Mouse (Mus musculus): Measurements from ENCODE around the gene Slc9a9. TPM values are rescaled to one million over a fixed set of nuclear protein-coding genes. Genes with fewer than 3 reads are reported as not detected.
"Not testable (repeated sequence)": the region's sequence is repeated elsewhere in the genome, so short reads cannot be mapped to it uniquely, and the experiment has no call there.

Gene Slc9a9
- total RNA-seq (2018; cell fraction: chromatin; rRNA removed) = 1,000 to 10,000 TPM in 8 of 26 experiments, 100 to 1,000 TPM in 18; 260 to 1,350 (median 482) TPM
- total RNA-seq (2018; cell fraction: cytosol; rRNA removed) = 100 to 1,000 TPM in 13 of 26 experiments, 10 to 100 TPM in 13; 44.5 to 321 (median 150) TPM
- 1,000 to 10,000 TPM in 2 of 26 experiments, 100 to 1,000 TPM in 23, 10 to 100 TPM in 1; 86.3 to 1,212 (median 410) TPM for total RNA-seq (2018; cell fraction: nucleus; rRNA removed)
- polyA plus RNA-seq (2018) = 108 to 246 TPM (median 219 TPM) in 3 replicates

- H3K79me2 ChIP-seq (ENCODE audit: inconsistent target) = peaks cover 51% of the 10 kb centered on the region
- under 1% methylated on average over 21 of the region's 23 CpGs for WGBS (ENCODE audit: missing documents)
- H3K4me3 ChIP-seq (ENCODE audit: inconsistent target) = peak within 1 kb of the TSS; percentile 74
- H3K36me3 ChIP-seq (ENCODE audit: inconsistent target) = no peaks in the 10 kb centered on the region
- peak within 1 kb of the TSS; percentile 78 for H3K27ac ChIP-seq
Observed at GRCm38 (mm10) chr9:94669791-94670577, at the start of gene Slc9a9. TSS of gene Slc9a9 (plus strand) at chr9:94669909.

- Histone ChIP-seq H3K4me3 (ENCODE audit: inconsistent target) (no peak overlapping the region), H3K27ac (no peak overlapping the region), H3K79me2 (ENCODE audit: inconsistent target) (no peaks in the 10 kb centered on the region), H3K36me3 (ENCODE audit: inconsistent target) (no peaks in the 10 kb centered on the region)
- 88% methylated on average over 6 of the region's 6 CpGs for WGBS (ENCODE audit: missing documents)
Observed at GRCm38 (mm10) chr9:94620342-94620741, 49.4 kb upstream of the Slc9a9 start.

- Histone ChIP-seq H3K27ac (no peak overlapping the region), H3K4me3 (ENCODE audit: inconsistent target) (no peak overlapping the region), H3K36me3 (ENCODE audit: inconsistent target) (no peaks in the 10 kb centered on the region), H3K79me2 (ENCODE audit: inconsistent target) (no peaks in the 10 kb centered on the region)
- 92% methylated on average over 10 of the region's 10 CpGs for WGBS (ENCODE audit: missing documents)
Observed at GRCm38 (mm10) chr9:94620846-94621245, 48.9 kb upstream of the Slc9a9 start.

- Histone ChIP-seq H3K4me3 (ENCODE audit: inconsistent target) (no peak overlapping the region), H3K27ac (no peak overlapping the region), H3K79me2 (ENCODE audit: inconsistent target) (no peaks in the 10 kb centered on the region), H3K36me3 (ENCODE audit: inconsistent target) (no peaks in the 10 kb centered on the region)
- 40% methylated on average over 2 of the region's 2 CpGs for WGBS (ENCODE audit: missing documents)
Observed at GRCm38 (mm10) chr9:94621902-94622301, 47.8 kb upstream of the Slc9a9 start.

GRCm38 (mm10) chr9:94626737-94627136 is 43.0 kb upstream of the Slc9a9 start:
- Histone ChIP-seq H3K4me3 (ENCODE audit: inconsistent target) (no peak overlapping the region), H3K79me2 (ENCODE audit: inconsistent target) (no peaks in the 10 kb centered on the region), H3K27ac (no peak overlapping the region), H3K36me3 (ENCODE audit: inconsistent target) (no peaks in the 10 kb centered on the region)
- 95% methylated on average over 3 of the region's 3 CpGs for WGBS (ENCODE audit: missing documents)

GRCm38 (mm10) chr9:94628948-94629347 is 40.8 kb upstream of the Slc9a9 start:
- 98% methylated on average over 3 of the region's 3 CpGs for WGBS (ENCODE audit: missing documents)
- Histone ChIP-seq H3K4me3 (ENCODE audit: inconsistent target) (no peak overlapping the region), H3K79me2 (ENCODE audit: inconsistent target) (no peaks in the 10 kb centered on the region), H3K36me3 (ENCODE audit: inconsistent target) (no peaks in the 10 kb centered on the region), H3K27ac (no peak overlapping the region)

GRCm38 (mm10) chr9:94634275-94634674 is 35.4 kb upstream of the Slc9a9 start:
- WGBS (ENCODE audit: missing documents) = 95% methylated on average over 4 of the region's 4 CpGs
- H3K27ac ChIP-seq; H3K79me2 ChIP-seq (ENCODE audit: inconsistent target); H3K4me3 ChIP-seq (ENCODE audit: inconsistent target); H3K36me3 ChIP-seq (ENCODE audit: inconsistent target): not testable (repeated sequence)

GRCm38 (mm10) chr9:94645631-94646030 is 24.1 kb upstream of the Slc9a9 start:
- Histone ChIP-seq H3K27ac (no peak overlapping the region), H3K36me3 (ENCODE audit: inconsistent target) (no peaks in the 10 kb centered on the region), H3K79me2 (ENCODE audit: inconsistent target) (no peaks in the 10 kb centered on the region), H3K4me3 (ENCODE audit: inconsistent target) (no peak overlapping the region)
- WGBS (ENCODE audit: missing documents) = 31% methylated on average over 6 of the region's 6 CpGs

GRCm38 (mm10) chr9:94647425-94647824 is 22.3 kb upstream of the Slc9a9 start:
- WGBS (ENCODE audit: missing documents) = 59% methylated on average over 4 of the region's 4 CpGs
- Histone ChIP-seq H3K27ac (no peak overlapping the region), H3K79me2 (ENCODE audit: inconsistent target) (no peaks in the 10 kb centered on the region), H3K4me3 (ENCODE audit: inconsistent target) (no peak overlapping the region), H3K36me3 (ENCODE audit: inconsistent target) (no peaks in the 10 kb centered on the region)

- Histone ChIP-seq H3K4me3 (ENCODE audit: inconsistent target) (no peak overlapping the region), H3K36me3 (ENCODE audit: inconsistent target) (no peaks in the 10 kb centered on the region), H3K79me2 (ENCODE audit: inconsistent target) (no peaks in the 10 kb centered on the region), H3K27ac (no peak overlapping the region)
- 100% methylated on average over 1 of the region's 1 CpGs for WGBS (ENCODE audit: missing documents)
Observed at GRCm38 (mm10) chr9:94649991-94650390, 19.7 kb upstream of the Slc9a9 start.

GRCm38 (mm10) chr9:94653198-94653597 is 16.5 kb upstream of the Slc9a9 start:
- Histone ChIP-seq H3K36me3 (ENCODE audit: inconsistent target) (no peaks in the 10 kb centered on the region), H3K79me2 (ENCODE audit: inconsistent target) (no peaks in the 10 kb centered on the region), H3K4me3 (ENCODE audit: inconsistent target) (no peak overlapping the region), H3K27ac (no peak overlapping the region)
- WGBS (ENCODE audit: missing documents) = 42% methylated on average over 6 of the region's 6 CpGs

GRCm38 (mm10) chr9:94653827-94654226 is 15.9 kb upstream of the Slc9a9 start:
- 63% methylated on average over 2 of the region's 2 CpGs for WGBS (ENCODE audit: missing documents)
- Histone ChIP-seq H3K4me3 (ENCODE audit: inconsistent target) (no peak overlapping the region), H3K36me3 (ENCODE audit: inconsistent target) (no peaks in the 10 kb centered on the region), H3K79me2 (ENCODE audit: inconsistent target) (no peaks in the 10 kb centered on the region), H3K27ac (no peak overlapping the region)

- H3K27ac ChIP-seq = no peak overlapping the region
- 95% methylated on average over 4 of the region's 4 CpGs for WGBS (ENCODE audit: missing documents)
Observed at GRCm38 (mm10) chr9:94656265-94656664, 13.4 kb upstream of the Slc9a9 start.

GRCm38 (mm10) chr9:94659401-94660152 is 10.1 kb upstream of the Slc9a9 start:
- Histone ChIP-seq H3K27ac (no peak overlapping the region), H3K79me2 (ENCODE audit: inconsistent target) (no peaks in the 10 kb centered on the region), H3K36me3 (ENCODE audit: inconsistent target) (no peaks in the 10 kb centered on the region), H3K4me3 (ENCODE audit: inconsistent target) (no peak overlapping the region)
- WGBS (ENCODE audit: missing documents) = 45% methylated on average over 3 of the region's 3 CpGs

More at GRCm38 (mm10) chr9:94656265-94656664, 13.4 kb upstream of the Slc9a9 start:
- Histone ChIP-seq H3K36me3 (ENCODE audit: inconsistent target) (no peaks in the 10 kb centered on the region), H3K79me2 (ENCODE audit: inconsistent target) (no peaks in the 10 kb centered on the region), H3K4me3 (ENCODE audit: inconsistent target) (no peak overlapping the region)

GRCm38 (mm10) chr9:94661768-94662167 is 7.9 kb upstream of the Slc9a9 start:
- 68% methylated on average over 2 of the region's 2 CpGs for WGBS (ENCODE audit: missing documents)
- Histone ChIP-seq H3K36me3 (ENCODE audit: inconsistent target) (no peaks in the 10 kb centered on the region), H3K27ac (no peak overlapping the region), H3K79me2 (ENCODE audit: inconsistent target) (no peaks in the 10 kb centered on the region), H3K4me3 (ENCODE audit: inconsistent target) (no peak overlapping the region)
